Mouse (Mus musculus): ENCODE data around the gene Gnai2.

GRCm38 (mm10) chr9:107643544-107644214, 8.5 kb upstream of the Gnai2 start:
- TF ChIP-seq POLR2A (IDR thresholded peaks at IDR 0.05; ENCODE audit: insufficient read length, low read depth) (no peak), REST (IDR thresholded peaks at IDR 0.05; ENCODE audit: insufficient read depth, insufficient read length) (no peak), TCF12 (IDR thresholded peaks at IDR 0.05; ENCODE audit: insufficient read depth, poor library complexity, severe bottlenecking) (no peak), USF1 (IDR thresholded peaks at IDR 0.05; ENCODE audit: low read depth) (no peak), E2F4 (IDR thresholded peaks at IDR 0.05; ENCODE audit: insufficient read depth) (no peak), MYOG (IDR thresholded peaks at IDR 0.05; ENCODE audit: control insufficient read depth in 1 of 3, insufficient read depth in 1 of 3, insufficient read length in 2 of 3, low read depth in 2 of 3) (no peak), POLR2AphosphoS2 (IDR thresholded peaks at IDR 0.05; ENCODE audit: insufficient read length, low read depth) (no peak), MAX (IDR thresholded peaks at IDR 0.05; ENCODE audit: low read depth) (no peak), CEBPB (IDR thresholded peaks at IDR 0.05; ENCODE audit: insufficient read depth, poor library complexity, severe bottlenecking) (no peak), MYOD1 (IDR thresholded peaks at IDR 0.05; ENCODE audit: control insufficient read depth in 1 of 3, insufficient read length in 2 of 3, low read depth in 2 of 3) (no peak)

All from myocyte (in vitro differentiated cells).